Mouse (Mus musculus) gastrocnemius, adult 8-10 months (tissue): ENCODE data around the gene Tbl1x. TPM values are rescaled to one million over a fixed set of nuclear protein-coding genes. Genes with fewer than 3 reads are reported as not detected.
A peak's percentile ranks its signal among the peaks of the same experiment; 100 is the strongest.
"Not testable (repeated sequence)": the region's sequence is repeated elsewhere in the genome, so short reads cannot be mapped to it uniquely, and the experiment has no call there.

Source experiments
- DNase-seq, 2 experiments: peaks; one replicate each; pipeline ENCODE4 v3.0.0; 2022; ENCODE audit warnings: low spot score in 2 of 2
- total RNA-seq, 4 experiments: library from RNA; stranded (reverse); gene quantifications; 2 replicates each; pipeline ENCODE4 v1.2.4; 2022

Gene Tbl1x
- 10 to 100 TPM in 2 of 4 experiments, 1 to 10 TPM in 2; 8.2 to 11.6 (median 10.1) TPM for total RNA-seq

DNA sequence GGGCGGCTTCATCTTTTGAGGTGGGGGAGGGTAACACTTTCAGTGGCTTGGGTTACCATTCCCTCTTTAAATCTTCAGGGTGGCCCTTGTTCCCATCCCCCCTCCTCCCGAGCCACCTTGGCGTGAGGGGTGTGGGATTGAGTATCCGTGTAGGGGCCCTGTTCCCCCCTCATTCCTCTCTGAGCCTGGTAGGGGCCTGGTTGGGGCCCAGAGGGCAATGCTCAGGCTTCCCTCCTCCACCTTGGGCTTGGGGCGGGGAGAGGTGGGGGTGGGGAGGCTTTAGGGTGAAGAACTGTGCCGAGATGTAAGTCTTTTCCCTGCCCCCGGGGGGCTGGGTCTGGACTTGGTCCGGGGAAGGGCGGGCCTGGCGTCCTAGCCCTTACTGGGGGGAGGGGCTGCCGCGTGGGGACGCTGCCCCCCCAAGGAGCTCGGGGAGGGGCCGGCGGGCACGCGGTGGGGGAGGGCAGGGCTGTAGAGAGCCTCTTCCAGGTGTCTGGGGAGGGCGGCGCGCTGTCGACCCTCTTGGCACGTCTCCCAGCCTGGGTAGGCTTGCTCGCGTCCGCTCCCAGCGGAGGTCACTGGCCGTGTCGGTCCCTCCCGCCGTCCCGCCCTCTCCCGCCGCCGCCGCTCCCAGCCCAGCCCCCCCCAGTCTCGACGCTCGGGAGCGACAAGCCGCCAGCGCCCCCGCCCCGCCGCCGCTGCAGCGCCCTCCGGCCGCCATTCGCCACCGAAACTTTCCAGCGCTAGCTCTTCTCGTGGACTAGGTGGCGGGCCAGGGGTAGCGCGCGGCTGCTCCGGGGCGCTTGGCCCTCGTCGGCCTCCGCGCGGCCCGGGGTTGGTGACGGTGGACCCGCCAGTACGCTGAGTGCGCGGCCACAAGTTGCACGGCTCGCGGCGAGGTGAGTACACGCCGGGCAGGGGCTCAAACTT lies at the start of gene Tbl1x:
Tbl1x (plus strand) TSS at position 643 of the 930 bp plus-strand sequence.
- peak; percentile 43 to 68 for DNase-seq

DNA sequence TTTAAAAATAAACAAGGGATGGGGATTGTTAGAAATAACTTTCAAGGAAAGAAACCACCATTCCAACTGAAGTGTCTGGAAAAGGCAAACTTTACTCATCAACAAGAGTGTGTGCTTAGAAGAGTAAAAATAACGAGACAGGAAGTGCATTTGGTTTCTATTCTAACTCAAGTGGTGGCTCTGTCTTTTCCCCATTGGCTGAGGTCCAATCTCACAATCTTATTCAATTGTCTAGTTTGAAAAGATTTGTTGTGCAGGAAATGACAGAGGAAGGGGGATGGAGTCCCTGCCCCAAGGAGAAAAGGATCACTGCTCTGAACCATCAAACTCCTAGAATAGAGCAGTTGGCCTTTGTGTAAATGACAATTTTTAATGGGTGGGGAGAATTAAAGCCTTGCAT lies 41.6 kb upstream of the Tbl1x start:
- DNase-seq: no peak

DNA sequence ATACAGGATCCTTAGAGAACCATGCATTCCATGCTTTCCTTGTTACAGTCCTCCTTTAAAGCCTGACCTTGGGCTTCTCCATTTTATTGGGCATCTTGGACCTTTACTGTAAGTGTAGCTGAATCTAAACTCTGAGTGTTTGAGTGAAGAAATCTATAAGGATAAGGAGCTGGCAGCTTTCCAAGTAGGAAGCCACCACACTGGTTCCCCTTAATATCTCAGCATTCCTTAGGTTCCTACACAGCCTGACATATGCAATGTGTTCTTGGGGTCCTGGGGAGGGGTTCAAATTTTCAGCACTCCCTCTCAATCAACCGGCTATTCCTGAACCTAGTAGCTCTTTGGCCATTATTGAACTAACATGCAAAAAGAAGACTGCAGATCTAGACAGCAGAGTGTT lies 38.0 kb upstream of the Tbl1x start:
- DNase-seq: no peak

DNA sequence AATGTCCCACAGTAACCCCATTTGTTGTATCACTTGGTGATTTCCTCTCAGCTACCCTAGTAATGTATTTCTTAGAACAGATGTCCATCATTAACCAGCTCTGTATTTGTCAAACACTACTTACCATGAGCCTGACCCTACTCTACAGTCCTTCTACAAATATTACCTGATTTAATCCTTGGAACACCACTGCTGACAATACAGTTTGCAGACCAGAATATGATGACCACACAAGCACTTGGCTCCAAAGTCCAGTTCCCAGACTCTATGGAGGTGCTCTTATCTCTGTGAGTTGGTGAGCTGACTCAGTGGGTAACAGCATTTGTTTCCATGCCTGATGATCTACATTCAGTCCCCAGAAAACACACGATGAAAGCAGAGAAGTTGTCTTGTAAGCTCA lies 37.3 kb upstream of the Tbl1x start:
- DNase-seq: no peak

DNA sequence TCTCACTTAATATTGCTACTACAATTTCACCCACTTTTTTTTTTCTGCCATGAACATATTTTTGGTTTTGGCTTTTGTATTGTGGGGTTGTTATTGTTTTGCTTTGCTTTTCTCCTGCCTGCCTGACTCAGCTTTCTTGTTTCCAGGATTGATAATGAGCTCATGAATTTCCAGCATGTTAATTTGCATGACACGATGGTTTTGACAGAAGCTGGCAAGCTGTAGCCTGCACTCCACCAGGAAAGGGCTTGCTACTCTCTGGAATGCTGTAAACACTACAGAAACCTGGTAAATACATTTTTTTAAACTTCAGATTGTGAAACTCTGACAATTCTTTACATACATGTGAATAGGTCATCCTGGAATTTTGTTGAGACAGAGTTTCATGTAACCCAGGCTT lies 36.3 kb upstream of the Tbl1x start:
- no peak for DNase-seq

DNA sequence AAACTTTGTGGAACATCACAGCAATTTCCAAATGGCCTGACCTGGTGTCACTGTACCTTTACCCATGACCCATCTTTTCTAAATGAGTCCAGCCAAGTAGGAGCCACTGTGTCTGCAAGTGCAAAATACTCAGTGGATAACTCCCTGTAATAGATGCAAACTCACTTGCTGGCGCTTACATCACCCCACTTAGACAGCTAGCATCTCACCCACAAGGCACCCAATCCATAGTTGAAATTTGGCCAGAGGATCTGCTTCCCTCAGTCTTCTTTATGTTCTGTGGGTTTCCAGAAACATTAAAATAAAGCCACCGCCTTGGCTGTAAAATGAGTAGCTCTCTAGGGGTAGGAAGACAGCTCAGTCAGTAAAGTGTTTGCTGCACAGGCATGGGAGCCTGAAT lies 33.3 kb upstream of the Tbl1x start:
- DNase-seq: no peak

DNA sequence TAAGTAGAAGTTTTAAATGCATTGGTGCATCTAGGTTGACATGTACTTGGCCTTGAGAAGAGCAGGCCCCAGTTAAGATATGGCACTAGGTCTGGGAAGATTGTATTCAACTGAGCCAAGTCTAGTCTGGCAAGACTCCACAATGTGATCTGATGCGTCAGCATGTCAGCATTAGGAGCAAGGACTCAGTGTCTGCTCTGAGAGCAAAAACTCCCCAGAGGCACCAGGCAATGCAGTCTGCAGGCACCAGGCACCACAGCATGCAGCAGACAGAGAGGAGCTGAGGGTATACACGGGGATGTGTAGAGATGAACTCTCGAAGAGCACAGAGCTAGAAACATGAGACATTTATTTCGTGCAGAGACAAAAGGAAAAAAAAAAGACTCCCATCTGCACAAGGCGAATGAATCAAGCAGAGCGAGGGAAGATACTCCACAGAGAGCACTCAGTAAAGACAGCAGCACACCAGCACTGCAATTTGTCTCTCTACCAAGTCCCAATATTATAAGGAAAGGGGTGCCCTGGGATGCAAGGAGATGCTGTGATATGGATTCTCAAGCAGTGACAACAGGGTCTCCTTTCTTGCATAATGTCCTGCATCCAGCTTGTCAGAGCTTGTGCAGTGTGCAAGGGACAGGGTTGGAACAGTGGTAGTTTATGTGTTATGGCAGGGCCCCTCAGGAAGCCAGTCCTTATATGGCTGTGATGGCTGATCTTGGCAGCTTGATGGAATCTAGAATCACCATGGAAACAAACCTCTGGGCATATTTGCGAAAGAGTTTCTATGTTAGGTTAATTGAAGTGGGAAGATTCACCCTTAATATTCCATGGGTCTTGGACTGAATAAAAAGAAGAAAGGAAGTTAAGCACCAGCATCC lies 22.7 kb upstream of the Tbl1x start:
- DNase-seq: peak in 1 of 2 experiments; percentile 10

DNA sequence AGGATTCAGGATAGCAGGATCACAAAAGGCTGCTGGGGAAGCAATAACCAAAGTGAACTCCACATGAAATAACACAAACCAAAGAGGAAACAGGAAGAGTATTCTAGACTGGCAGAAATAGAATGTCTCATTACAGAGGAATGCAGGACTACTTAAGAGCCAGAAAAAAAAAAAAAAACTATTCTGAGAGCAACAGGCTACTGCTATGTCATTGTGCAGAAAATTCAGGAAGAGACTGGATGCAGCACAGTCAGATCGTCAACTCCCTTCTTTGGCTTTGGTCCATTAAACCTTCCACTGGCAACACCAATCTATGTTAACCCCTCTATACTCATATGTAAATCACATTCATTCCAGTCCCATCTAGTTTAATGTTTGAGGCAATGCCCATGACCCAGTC lies 20.7 kb upstream of the Tbl1x start:
- no peak for DNase-seq

DNA sequence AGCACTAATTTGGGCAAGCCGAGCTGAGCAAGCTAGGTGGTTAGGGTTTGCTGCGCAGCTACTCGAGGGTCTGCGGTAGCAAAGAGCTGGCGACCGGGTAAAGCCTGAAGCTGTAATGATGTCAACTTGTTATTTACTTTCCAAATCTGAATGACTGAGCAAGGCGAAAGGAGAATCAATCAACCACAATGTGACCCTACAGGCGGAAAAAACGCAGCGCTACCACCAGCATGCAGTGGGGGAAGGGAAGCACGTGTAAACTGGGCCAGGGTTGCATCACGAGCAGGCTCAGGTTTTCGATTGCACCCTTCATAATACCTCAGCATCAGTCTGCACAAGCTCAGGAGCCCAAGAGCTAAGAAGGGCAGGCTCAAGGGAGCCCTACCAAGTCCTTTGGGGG lies 1.7 kb upstream of the Tbl1x start:
- peak; percentile 62 to 74 for DNase-seq

DNA sequence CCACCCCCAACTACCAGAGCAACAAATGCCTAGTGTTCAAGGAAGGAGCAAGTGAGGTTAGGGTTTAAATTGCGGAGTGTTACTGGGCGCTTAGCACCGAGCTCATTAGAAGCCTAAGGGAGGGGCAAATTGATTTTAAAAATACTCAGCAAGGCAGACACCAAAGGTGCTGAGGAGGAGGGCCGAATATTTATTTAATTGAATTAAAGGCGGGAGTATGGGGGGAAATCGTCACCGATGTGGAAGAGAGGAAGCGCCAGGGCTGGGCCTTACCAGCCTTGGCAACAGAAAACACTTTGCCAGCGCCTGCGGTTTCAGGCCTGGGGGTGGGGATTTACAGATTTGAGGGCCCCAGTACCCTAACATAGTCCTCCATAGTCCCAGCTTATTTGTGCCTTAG lies 1.0 kb upstream of the Tbl1x start:
- DNase-seq: peak in 1 of 2 experiments; percentile 6

DNA sequence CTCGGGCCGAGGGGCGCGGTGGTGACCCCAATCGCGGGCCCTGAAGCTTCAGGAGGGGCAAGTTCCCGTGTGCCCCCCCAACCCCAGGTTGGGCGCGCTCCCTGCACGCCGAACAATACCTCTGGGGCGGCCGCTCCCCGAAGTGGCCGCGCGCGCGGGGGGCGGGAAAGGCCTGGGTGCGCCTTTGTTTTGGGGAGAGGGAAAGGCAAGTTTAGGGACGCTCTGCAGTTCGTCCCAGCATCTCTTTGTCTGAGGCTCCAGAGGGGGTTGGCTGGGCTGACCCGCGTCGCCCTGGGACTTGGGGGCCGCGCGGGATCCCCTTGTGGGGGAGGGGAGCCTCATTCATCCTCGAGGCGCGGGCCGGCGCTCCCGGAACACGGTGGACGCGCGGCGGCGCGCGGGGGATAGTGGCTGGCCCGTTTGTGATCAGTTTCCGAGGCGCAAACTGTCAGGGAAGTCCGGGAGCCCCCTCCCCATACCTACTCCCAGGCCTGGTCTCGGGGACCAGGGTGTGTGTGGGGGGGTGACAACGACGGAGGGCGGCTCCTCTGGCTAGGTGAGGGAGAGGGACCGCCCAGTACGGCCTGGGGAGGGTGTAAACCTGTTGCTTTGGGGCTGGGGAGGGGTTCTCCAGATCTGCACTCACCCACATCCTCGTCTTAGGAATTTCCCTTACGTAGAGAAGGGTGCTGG lies 634 bp downstream of the Tbl1x start:
- DNase-seq: peak; percentile 2 to 7

DNA sequence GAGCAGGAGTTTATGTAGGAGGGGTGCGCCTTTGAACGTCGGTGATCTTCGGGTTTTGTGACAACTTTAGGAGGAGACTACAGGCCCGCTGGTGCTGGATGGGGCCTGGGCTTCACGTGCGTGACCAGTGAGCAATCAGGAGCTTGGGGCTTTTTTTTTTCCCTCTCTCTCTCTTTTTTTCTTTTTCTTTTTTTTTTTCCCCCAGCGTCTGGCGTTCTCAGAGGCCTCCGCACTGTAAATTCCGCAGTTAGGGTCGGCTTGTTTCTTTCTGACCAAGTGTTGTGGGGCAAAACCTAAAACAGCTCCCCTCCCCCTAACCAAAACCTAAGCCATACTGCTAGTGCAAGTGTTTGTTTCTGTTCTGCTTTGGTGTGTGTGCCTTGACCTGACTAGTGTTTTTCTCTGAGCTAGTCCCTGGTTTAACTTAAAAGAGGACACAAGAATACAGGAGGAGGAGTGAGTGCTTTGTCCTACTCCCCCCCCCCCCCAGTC lies 1.2 kb downstream of the Tbl1x start:
- DNase-seq: no peak

DNA sequence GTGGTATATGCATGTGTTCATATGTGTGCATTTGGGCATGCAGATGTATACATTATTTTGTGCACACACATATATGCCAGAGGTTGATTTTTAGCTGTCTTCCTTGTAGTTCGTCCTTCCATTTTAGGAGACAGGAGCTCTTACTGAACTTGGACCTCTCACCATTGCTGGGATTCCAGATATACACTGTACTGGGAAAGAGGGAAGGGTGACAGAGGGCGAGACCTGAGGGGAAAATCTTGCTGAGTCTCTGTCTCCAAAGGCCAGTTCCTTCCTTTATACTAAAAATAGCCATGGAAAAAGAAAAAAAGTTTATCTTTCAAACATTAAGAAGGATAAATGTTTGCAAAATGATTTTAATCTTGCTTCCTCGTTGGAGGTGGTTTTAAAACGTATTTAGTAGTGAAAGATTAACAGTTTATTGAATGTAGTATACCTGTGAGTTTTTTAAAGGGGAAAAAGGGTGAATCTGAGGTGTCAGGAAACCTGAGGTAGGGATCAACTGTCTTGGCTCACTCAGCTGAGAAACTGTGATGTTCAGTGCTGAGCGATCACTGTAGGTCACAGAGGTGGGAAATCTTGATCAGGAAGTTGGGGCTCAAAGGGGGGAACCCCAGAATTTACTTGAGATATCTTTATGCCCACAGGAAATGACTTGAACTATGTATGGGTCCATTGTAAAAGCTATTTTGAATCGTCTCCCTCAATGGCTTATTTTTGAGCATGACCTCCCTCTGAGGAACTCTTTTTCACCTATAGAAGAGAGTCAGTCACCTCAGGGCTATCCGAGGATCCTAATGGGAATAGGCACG lies 6.7 kb downstream of the Tbl1x start:
- DNase-seq: no peak

DNA sequence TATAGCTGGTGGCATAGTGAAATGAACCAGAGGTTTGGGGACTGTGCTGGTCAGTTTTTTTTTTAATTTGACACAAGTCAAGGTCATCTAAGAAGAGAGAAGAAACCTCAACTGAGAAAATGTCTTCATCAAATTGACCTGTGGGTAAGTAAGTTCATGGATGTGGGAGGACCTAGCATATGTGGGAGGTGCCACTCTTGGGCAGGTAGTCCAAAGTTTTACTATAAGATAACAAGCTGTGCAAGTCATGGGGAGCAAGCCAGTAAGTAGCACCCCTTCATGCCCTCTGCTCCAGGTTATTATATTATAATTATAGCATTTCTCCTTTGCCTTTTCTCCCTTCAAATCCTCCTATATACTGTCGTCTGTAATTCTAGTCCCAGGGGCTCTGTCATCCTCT lies 8.1 kb downstream of the Tbl1x start:
- no peak for DNase-seq

DNA sequence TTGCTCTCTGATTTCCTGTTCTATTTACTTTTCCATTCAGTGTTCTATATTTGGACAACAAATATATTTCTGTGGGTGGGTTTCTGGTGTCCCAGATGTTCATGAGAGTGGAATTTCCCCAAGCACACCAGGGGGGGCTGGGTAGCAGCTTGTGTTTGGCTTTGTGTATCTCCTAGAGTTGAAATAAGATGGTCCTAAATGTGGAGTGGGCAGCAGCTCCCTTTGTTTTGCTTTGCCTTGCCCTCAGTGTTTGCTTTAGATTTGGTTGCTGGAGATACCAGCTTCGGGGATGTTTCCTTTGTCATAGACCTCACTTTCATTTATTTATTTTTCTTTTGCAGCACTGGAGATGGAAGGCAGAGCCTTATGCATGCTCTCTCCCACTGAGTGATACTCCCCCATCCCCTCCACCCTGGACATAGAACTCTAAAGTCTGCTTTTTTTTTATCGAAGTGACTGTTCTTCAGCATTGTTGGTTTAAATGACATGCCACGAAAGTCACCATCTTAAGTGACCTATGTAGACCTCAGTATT lies 12.1 kb downstream of the Tbl1x start:
- DNase-seq: no peak

DNA sequence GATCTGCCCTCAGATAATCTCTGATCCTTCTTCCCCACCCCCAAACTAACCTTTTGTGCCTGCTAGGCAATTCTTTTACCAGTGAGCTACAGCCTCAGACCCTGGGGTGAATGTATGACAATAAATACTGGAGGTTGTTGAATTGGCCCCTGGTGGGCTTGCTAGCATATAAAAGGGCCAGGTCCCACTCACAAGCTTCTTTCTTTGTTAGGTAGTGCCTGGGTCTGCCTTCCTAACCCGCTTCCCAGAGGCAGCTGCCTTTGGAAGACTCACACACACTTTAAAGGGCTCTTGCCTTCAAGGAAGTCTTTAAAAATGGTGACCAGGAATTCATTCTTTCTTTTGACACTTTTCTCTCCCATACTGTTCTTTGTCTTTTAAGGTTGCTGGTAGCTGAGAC lies 14.4 kb downstream of the Tbl1x start:
- DNase-seq: no peak

DNA sequence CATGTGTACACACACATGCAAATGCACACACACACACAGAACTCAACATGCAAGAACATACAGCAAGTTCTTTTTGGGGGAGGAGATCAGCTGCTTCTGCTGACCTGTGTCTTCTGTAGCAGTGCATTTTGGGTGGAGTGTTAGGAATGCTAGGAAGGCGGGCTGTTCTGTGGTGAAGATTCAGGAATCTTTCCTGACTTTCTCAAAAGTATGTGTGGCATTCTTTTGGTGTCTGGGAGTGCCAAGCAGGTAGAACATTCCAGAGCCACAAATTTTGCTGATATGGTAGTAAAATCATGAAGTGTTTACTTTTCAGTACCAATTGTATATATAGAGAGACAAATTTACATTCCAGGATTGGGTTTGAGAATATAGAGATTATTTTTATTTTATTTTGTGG lies 17.6 kb downstream of the Tbl1x start:
- DNase-seq: no peak

DNA sequence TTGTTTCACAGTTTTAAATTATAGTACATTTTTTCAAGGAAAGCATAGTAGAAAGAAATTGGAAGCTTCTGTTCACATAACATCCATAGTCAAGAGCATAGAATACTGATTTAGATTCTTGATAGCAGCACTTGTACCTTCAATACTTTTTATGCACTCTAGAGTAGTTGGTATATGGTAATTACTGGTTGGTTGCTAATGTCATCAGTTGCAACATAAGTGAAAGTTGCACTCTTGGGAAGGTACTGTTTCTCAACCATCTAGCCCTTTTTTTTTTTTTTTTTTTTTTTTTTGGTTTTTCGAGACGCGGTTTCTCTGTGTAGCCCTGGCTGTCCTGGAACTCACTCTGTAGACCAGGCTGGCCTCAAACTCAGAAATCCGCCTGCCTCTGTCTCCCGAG lies 20.2 kb downstream of the Tbl1x start:
- DNase-seq: no peak

DNA sequence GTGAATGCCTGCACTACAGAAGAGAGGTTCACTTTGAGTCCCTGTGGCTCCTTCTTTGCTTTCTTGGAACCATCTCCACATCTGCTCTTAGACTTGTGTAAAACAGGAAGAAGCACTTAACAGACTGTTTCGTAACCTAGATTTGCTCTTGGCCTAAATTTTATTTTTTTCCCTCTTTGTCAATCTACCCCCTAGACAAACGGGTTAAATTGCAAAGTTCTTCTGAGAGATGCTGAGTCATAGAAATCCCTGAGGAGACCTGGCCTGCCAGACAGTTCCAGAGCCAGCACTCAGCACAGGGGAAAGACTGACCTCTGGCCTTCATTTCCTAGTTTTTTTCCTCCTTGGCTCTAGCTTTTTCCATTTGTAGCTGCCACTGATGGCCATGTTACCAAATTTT lies 23.1 kb downstream of the Tbl1x start:
- DNase-seq: peak; percentile 49 to 57

DNA sequence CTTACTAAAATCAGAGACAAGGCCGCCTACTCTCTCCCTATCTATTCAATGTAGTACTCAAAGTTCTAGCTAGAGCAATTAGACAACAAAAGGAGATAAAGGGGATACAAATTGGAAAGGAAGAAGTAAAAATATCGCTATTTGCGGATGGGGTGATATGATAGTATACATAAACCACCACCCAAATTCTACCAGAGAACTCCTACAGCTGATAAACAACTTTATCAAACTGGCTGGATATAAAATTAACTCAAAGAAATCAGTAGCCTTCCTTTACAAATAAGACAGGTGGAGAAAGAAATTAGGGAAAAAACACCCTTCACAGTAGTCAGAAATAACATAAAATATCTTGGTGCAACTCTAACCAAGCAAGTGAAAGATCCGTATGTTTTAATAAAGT lies 29.0 kb downstream of the Tbl1x start:
- not testable (repeated sequence) for DNase-seq
